Mouse (Mus musculus) liver, embryonic 13.5 days (tissue): ENCODE data around the gene Lrp6. TPM values are rescaled to one million over a fixed set of nuclear protein-coding genes. Genes with fewer than 3 reads are reported as not detected.

Experiments
- ATAC-seq: fragments of 200-750 bp; cut with Nextera tagmentation; 2 replicates; pipeline ENCODE4 v1.8.0; 2017; ENCODE audit warnings: low read depth, mild to moderate bottlenecking, moderate number of reproducible peaks, moderate library complexity
- DNase-seq: peaks from one replicate; pipeline ENCODE4 v3.0.0; 2022
- H3K27ac ChIP-seq: fragments of 300-500 bp; sonication (generic); 2 replicates; pipeline ENCODE4 v1.5.1; 2015; ENCODE audit warnings: moderate library complexity, mild to moderate bottlenecking, inconsistent platforms
- H3K27me3 ChIP-seq: fragments of 300-500 bp; sonication (generic); 2 replicates; pipeline ENCODE4 v1.6.1; 2015; ENCODE audit warnings: mild to moderate bottlenecking, inconsistent platforms
- H3K36me3 ChIP-seq: fragments of 300-500 bp; sonication (generic); 2 replicates; pipeline ENCODE4 v1.6.1; 2015; ENCODE audit warnings: mild to moderate bottlenecking, inconsistent platforms
- H3K4me1 ChIP-seq: fragments of 300-500 bp; sonication (generic); replicated peaks from 2 replicates; pipeline ENCODE4 v1.6.1; 2015; ENCODE audit warnings: inconsistent platforms
- H3K4me2 ChIP-seq: fragments of 300-500 bp; sonication (generic); 2 replicates; pipeline ENCODE4 v1.6.1; 2015; ENCODE audit warnings: inconsistent platforms, mild to moderate bottlenecking, moderate library complexity
- H3K4me3 ChIP-seq: fragments of 300-500 bp; sonication (generic); replicated peaks from 2 replicates; pipeline ENCODE4 v1.5.1; 2015; ENCODE audit warnings: mild to moderate bottlenecking, inconsistent platforms
- H3K9ac ChIP-seq: fragments of 300-500 bp; sonication (generic); 2 replicates; pipeline ENCODE4 v1.6.1; 2015; ENCODE audit warnings: mild to moderate bottlenecking, inconsistent platforms
- H3K9me3 ChIP-seq: fragments of 300-500 bp; sonication (generic); replicated peaks from 2 replicates; pipeline ENCODE4 v1.6.1; 2016; ENCODE audit warnings: inconsistent platforms
- WGBS: fragments of 180-500 bp; shearing (Covaris S2); methylation state at CpG from one replicate; pipeline ENCODE4 v1.1.7; 2015; ENCODE audit not compliant: insufficient replicate concordance; 5-methylcytosine and 5-hydroxymethylcytosine counted together
- polyA plus RNA-seq: library from polyadenylated mRNA; unstranded; fragments of >200 nt; fragmentation: Nextera tagmentation; extraction: Ambion mirVana; gene quantifications from 2 replicates; pipeline ENCODE4 v1.2.1, GENCODE M21; 2015

The Lrp6 gene
- polyA plus RNA-seq, 1 experiment from 2014 or later: 6.8 TPM

GRCm38 (mm10) chr6:134449958-134450357 is 116.8 kb downstream of the Lrp6 start:
- no peak for ATAC-seq
- H3K4me3 ChIP-seq: no peak overlapping the region
- no peaks in the 10 kb centered on the region for H3K9me3 ChIP-seq
- peaks cover 60% of the 10 kb centered on the region for H3K36me3 ChIP-seq
- H3K27ac ChIP-seq: no peak overlapping the region
- no peaks in the 10 kb centered on the region for H3K27me3 ChIP-seq
- H3K9ac ChIP-seq: no peak overlapping the region
- peaks cover 15% of the 10 kb centered on the region for H3K4me1 ChIP-seq
- WGBS: 82% methylated on average over 11 of the region's 11 CpGs
- no peak for DNase-seq
- no peak overlapping the region for H3K4me2 ChIP-seq

DNA sequence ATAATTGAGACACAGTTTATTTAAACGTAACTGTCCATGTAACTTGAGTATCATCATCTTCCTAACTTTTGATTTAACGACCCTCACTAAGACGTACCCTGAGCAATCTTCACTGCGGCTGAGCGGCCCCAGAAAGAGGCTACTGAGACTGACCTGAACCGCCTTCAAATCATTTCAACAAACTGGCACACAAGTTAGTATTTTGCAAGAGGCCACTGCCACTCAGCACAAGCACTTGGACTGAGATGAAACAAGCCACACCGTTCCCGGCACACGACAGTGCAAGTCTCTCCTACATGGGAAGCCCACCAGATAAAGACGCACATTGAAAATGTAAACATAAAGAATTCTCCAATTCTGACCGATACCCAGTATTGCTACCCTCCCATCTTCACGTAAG is 118.3 kb downstream of the Lrp6 start:
- 89% methylated on average over 12 of the region's 12 CpGs for WGBS
- no peak overlapping the region for H3K4me2 ChIP-seq
- DNase-seq (no peak), ATAC-seq (no peak)
- H3K4me1 ChIP-seq: peaks cover 13% of the 10 kb centered on the region
- H3K9me3 ChIP-seq: no peaks in the 10 kb centered on the region
- no peak overlapping the region for H3K9ac ChIP-seq
- H3K4me3 ChIP-seq: no peak overlapping the region
- peaks cover 46% of the 10 kb centered on the region for H3K36me3 ChIP-seq
- H3K27ac ChIP-seq: no peak overlapping the region
- no peaks in the 10 kb centered on the region for H3K27me3 ChIP-seq

DNA sequence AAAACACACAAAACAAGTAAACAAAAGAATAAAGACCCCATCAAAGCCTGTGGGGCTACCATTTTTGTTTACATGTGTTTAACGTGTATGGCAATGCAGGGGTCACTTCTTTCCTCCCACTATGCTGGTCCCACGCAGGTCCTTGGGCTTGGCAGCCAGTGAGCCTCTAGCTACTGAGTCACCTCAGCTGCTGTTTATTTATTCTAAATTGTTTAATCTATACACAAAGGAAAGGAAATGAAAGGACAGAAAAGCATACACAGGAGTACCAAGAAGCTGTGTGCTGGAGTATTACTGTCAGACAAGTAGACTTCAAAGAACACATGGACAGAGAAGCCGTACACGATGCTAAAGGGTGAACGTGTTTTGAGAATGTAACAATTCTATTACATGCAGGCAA is 122.8 kb downstream of the Lrp6 start:
- DNase-seq (no peak), ATAC-seq (no peak)
- Histone ChIP-seq H3K4me2 (no peak overlapping the region), H3K4me3 (no peak overlapping the region), H3K36me3 (peaks cover 9% of the 10 kb centered on the region), H3K27ac (no peak overlapping the region), H3K27me3 (peaks cover 6% of the 10 kb centered on the region; the same call in 1 of the 2 replicates), H3K9ac (no peak overlapping the region), H3K9me3 (no peaks in the 10 kb centered on the region), H3K4me1 (peaks cover 9% of the 10 kb centered on the region)
- WGBS: 76% methylated on average over 5 of the region's 5 CpGs

DNA sequence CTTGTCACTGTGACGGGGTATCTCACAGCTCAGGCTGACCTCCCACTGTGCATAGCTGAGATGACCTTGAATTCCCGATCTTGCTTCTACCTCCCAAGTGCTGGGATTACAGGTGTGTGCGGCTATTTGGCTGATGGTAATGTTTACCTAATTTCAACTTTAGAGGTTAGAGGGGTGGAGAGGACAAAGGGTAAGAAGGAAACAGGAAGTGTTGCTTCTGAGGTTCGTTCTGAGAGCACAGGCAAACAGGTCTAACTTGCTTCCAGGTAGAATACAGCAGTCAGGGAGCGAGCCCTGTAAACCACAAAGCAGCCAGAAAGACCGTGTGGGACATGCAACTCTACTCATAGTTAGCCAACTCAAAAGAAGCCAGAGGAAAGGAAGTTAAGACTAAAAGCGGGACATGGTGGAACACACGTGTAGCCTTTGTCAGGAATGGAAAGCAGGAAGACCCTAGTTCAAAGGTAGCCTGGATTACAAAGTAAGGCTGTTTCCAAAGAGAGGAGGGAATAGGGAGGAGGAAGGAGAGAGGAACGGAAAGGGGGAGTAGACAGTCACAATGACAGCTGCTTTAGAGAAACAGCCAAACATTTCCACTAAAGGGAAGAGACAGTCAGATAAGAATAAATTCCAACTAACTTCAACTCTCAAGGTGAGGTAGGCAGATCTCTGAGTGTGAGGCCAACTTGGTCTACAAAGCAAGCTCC is 123.4 kb downstream of the Lrp6 start:
- Histone ChIP-seq H3K4me3 (no peak overlapping the region), H3K27me3 (peaks cover 6% of the 10 kb centered on the region; the same call in 1 of the 2 replicates), H3K27ac (peak overlapping the region; percentile 6; the same call in 1 of the 2 replicates), H3K9me3 (no peaks in the 10 kb centered on the region), H3K36me3 (peaks cover 9% of the 10 kb centered on the region), H3K4me2 (no peak overlapping the region), H3K9ac (no peak overlapping the region), H3K4me1 (peaks cover 9% of the 10 kb centered on the region)
- DNase-seq (no peak), ATAC-seq (peak; percentile 34; the same call in 1 of the 2 replicates)
- 51% methylated on average over 9 of the region's 9 CpGs for WGBS

GRCm38 (mm10) chr6:134442219-134442618 is 124.5 kb downstream of the Lrp6 start:
- ATAC-seq (no peak), DNase-seq (no peak)
- Histone ChIP-seq H3K4me3 (no peak overlapping the region), H3K9me3 (no peaks in the 10 kb centered on the region), H3K27me3 (peaks cover 6% of the 10 kb centered on the region; the same call in 1 of the 2 replicates), H3K36me3 (peaks cover 9% of the 10 kb centered on the region), H3K4me2 (no peak overlapping the region), H3K4me1 (peaks cover 10% of the 10 kb centered on the region), H3K9ac (no peak overlapping the region), H3K27ac (no peak overlapping the region)
- 57% methylated on average over 5 of the region's 5 CpGs for WGBS

DNA sequence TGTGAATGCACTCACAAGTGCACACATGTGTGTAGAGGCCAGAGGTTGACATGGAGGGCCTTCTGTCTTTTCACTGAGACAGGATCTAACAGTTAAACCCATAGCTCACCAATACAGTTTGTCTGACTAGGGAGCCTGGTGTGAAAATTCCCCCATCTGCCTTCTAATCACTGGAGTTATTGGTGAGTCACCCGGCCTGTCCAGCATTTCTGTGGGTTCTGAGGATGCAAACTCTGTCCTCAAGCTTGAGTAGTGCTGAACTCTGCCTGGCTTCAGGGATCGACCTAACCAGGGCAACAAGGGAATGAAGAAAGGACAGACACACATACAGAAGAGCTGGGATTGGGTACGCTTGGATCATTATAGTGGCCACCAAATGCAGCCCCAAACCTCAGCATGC is 125.0 kb downstream of the Lrp6 start:
- peaks cover 6% of the 10 kb centered on the region; the same call in 1 of the 2 replicates for H3K27me3 ChIP-seq
- peaks cover 15% of the 10 kb centered on the region for H3K4me1 ChIP-seq
- H3K9me3 ChIP-seq: no peaks in the 10 kb centered on the region
- H3K4me2 ChIP-seq: no peak overlapping the region
- H3K27ac ChIP-seq: no peak overlapping the region
- H3K4me3 ChIP-seq: no peak overlapping the region
- DNase-seq (no peak), ATAC-seq (no peak)
- H3K36me3 ChIP-seq: peaks cover 9% of the 10 kb centered on the region
- no peak overlapping the region for H3K9ac ChIP-seq
- WGBS: 72% methylated on average over 3 of the region's 3 CpGs

DNA sequence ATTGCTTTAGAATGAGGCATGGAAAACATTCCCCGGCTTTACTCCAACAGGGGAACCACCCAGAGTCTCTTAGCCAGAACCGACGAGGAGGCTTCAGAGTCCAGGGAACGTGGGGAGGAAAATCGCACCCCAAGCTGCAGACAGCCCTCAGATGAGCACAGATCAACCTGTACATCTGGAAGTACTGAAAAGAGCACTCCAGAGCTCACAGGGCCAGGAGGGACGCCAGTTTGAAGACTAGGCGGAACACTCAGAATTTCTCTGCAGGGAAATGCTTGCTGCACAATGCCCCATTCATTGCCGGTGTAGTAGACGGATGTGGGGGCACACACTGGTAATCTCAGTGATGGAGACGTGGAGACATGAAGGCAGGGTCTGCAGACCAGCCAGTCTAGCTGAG is 126.7 kb downstream of the Lrp6 start:
- 57% methylated on average over 10 of the region's 10 CpGs for WGBS
- ATAC-seq (no peak), DNase-seq (no peak)
- H3K4me1 ChIP-seq: peaks cover 15% of the 10 kb centered on the region
- H3K4me2 ChIP-seq: no peak overlapping the region
- H3K4me3 ChIP-seq: no peak overlapping the region
- H3K27me3 ChIP-seq: peaks cover 6% of the 10 kb centered on the region; the same call in 1 of the 2 replicates
- no peaks in the 10 kb centered on the region for H3K9me3 ChIP-seq
- H3K9ac ChIP-seq: no peak overlapping the region
- no peak overlapping the region for H3K27ac ChIP-seq
- H3K36me3 ChIP-seq: peaks cover 2% of the 10 kb centered on the region

DNA sequence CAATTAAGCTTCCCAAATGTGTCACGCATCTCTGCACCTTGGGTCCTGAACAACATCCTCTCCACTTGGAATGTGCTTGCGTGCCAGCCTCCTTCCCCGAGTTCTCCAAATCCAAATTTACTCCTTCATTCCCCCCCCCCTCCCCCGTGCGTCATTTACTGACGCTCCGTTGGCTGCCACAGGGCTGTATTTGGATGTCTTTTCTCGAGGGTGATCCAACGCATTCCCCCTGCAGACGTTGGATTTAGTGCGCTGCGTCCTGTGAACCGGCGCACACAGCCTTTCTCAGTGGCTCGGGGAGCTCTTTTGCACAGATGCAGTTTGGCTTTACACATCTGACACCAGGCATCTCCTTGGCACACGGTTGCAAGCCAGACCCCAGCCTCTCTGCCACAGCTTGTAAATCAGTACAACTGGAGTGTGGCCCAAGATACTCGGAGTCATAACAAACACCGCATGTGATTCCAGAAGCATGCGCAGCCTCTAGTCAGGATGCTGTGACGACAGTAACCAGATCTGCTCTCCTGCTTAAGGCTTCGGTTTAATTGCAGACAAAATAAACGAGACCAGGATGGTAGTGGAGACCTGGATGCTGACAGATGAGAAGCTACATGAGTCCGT is 127.3 kb downstream of the Lrp6 start:
- Histone ChIP-seq H3K4me2 (no peak overlapping the region), H3K9me3 (no peaks in the 10 kb centered on the region), H3K27ac (no peak overlapping the region), H3K27me3 (peaks cover 6% of the 10 kb centered on the region; the same call in 1 of the 2 replicates), H3K4me1 (peaks cover 15% of the 10 kb centered on the region), H3K4me3 (no peak overlapping the region), H3K9ac (no peak overlapping the region), H3K36me3 (no peaks in the 10 kb centered on the region)
- no peak for DNase-seq
- ATAC-seq: no peak
- 60% methylated on average over 23 of the region's 23 CpGs for WGBS

- H3K27ac ChIP-seq: no peak overlapping the region
- H3K4me3 ChIP-seq: no peak overlapping the region
- H3K9me3 ChIP-seq: no peaks in the 10 kb centered on the region
- H3K4me2 ChIP-seq: no peak overlapping the region
- H3K27me3 ChIP-seq: peaks cover 6% of the 10 kb centered on the region; the same call in 1 of the 2 replicates
- WGBS: 51% methylated on average over 5 of the region's 5 CpGs
- H3K4me1 ChIP-seq: peaks cover 9% of the 10 kb centered on the region; the same call in 1 of the 2 replicates
- no peaks in the 10 kb centered on the region for H3K36me3 ChIP-seq
- H3K9ac ChIP-seq: no peak overlapping the region
- ATAC-seq (no peak), DNase-seq (no peak)
Observed at GRCm38 (mm10) chr6:134436955-134437354, 129.8 kb downstream of the Lrp6 start.

DNA sequence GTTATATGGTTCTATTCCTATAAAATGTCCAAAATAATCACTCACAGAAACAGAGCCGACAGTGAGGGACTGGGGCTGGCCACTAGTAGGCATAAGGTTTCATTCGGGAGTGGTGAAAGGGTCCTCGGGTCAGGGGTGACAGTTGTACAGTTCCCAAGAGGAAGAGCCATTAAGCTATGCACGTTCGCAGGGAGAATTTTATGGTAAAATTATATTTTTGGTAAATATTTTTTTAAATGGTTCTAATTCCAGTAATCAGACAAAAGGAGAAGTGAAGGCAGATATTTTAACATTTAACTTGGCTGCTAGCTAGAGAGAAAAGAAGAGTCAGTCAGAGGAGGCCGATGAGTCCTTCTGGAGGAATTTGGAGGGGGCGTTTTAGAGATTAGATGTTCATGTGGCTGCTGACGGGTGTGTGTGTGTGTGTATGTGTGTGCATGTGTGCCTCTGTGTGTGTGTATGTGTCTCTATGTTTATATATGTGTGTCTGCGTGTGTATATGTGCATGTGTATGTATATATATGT is 131.8 kb downstream of the Lrp6 start:
- Histone ChIP-seq H3K4me2 (no peak overlapping the region), H3K4me1 (peaks cover 9% of the 10 kb centered on the region; the same call in 1 of the 2 replicates), H3K27ac (no peak overlapping the region), H3K9me3 (no peaks in the 10 kb centered on the region), H3K9ac (no peak overlapping the region), H3K36me3 (no peaks in the 10 kb centered on the region), H3K4me3 (no peak overlapping the region), H3K27me3 (peaks cover 4% of the 10 kb centered on the region; the same call in 1 of the 2 replicates)
- DNase-seq: no peak
- 61% methylated on average over 9 of the region's 9 CpGs for WGBS
- no peak for ATAC-seq

DNA sequence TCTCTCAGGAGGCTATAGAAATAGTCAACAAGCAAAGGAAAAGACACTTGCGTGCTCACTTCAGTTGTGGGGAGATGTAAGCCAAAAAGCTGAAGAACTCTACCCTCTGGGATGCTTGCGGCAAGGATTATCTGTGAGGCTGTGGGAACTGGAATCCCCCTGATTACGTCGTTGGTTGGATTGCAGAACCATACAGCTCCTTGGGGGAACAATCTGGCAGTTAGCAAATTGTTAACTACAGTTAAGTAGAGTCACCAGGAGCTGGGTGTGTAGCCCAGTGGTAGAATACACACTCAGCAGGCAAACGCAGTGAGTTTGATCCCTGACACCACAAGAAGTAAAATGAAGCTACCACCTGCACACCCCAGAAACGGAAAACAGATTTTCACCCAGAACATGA is 132.7 kb downstream of the Lrp6 start:
- 60% methylated on average over 6 of the region's 6 CpGs for WGBS
- Histone ChIP-seq H3K4me2 (no peak overlapping the region), H3K9ac (no peak overlapping the region), H3K4me3 (no peak overlapping the region), H3K27me3 (no peaks in the 10 kb centered on the region), H3K4me1 (peaks cover 9% of the 10 kb centered on the region; the same call in 1 of the 2 replicates), H3K27ac (no peak overlapping the region), H3K36me3 (no peaks in the 10 kb centered on the region), H3K9me3 (no peaks in the 10 kb centered on the region)
- ATAC-seq: no peak
- DNase-seq: no peak
